Mouse (Mus musculus): ENCODE results near the gene She. TPM values are rescaled to one million over a fixed set of nuclear protein-coding genes. Genes with fewer than 3 reads are reported as not detected.

She gene
- polyA plus RNA-seq, 1 experiment from 2014 or later = 4.2 TPM

DNA sequence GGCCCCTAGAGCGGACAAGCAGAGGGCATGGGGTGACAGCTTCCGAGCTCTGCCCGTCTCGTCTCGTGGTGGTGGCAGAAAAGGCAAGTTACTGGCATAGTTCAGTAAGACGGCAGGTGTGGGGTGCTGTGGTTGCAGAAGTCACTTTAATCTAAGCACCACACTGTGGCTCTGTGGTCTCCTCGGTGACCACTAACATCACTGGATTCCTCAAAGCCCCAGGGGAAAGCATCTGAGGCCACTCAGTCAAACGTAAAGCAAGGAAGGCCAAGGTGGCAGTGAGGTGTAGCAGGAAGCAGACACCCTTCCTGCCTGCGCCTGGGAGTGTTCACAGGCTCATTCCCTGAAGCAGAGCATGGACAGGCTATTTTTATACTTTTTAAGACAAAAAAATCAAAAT lies 38.4 kb downstream of the She start:
- DNase-seq (ENCODE audit: low spot score) = no peak
- 72% methylated on average over 9 of the region's 9 CpGs for WGBS

DNA sequence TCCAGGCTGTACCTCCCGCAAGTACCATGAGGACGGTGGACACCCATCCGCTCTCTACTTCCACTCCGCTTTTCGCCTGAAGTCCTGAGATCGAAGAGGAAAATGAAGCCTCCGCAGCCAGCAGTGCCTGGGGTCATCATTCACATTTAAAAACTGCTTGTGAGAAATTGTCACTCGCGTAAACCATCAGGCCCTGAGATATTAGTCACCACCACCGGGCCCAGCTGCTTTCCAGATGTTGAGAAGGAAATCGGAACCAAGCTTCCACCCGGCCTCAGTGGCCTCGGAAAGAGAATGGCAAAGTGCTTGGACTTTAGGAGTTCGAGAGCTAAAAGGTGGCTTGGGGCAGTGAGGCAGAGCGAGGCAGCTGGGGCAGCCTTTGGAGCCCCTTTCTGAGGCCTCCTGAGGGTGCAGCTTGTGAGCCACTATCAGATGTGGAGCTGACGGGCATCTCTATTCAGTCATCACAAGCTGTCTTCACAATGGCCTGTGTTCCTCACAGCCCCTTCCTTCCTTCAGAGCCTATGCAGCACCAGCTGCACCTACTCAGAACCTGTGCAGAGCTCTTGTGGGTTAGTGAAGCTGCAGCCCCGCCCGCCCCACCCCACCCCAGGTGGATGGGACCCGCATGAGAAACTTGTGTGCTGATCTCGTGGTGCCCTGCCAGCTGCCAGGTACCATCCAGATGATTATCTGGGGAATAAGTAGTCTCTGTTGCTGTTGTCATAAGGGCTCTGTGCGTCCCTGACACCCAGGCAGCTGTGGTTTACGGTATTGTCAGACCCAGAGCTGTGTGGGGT lies 39.5 kb downstream of the She start:
- Histone ChIP-seq H3K36me3 (ENCODE audit: control insufficient read depth, insufficient read depth, low read length) (no peaks in the 10 kb centered on the region), H3K4me2 (ENCODE audit: low read length) (peak overlapping the region; percentile 33), H3K9ac (ENCODE audit: low read length) (no peak overlapping the region), H3K27ac (ENCODE audit: low read depth) (peak overlapping the region; percentile 84), H3K4me3 (ENCODE audit: low read depth, low read length) (no peak overlapping the region), H3K9me3 (ENCODE audit: control insufficient read depth, low read length) (no peaks in the 10 kb centered on the region), H3K27me3 (replicated peaks; ENCODE audit: control insufficient read depth, insufficient read depth, low read length) (no peaks in the 10 kb centered on the region), H3K4me1 (replicated peaks; ENCODE audit: control insufficient read depth, insufficient read depth, low read length) (peaks cover 35% of the 10 kb centered on the region)
- 44% methylated on average over 22 of the region's 22 CpGs for WGBS
- ATAC-seq (replicated peaks; ENCODE audit: low FRiP score, low TSS enrichment, low read depth) (no peak), DNase-seq (ENCODE audit: low spot score) (no peak)

More for the DNA sequence above, 38.4 kb downstream of the She start:
- H3K9me3 ChIP-seq (ENCODE audit: control insufficient read depth, low read length) = no peaks in the 10 kb centered on the region
- no peaks in the 10 kb centered on the region for H3K36me3 ChIP-seq (ENCODE audit: control insufficient read depth, insufficient read depth, low read length)
- no peaks in the 10 kb centered on the region for H3K27me3 ChIP-seq (replicated peaks; ENCODE audit: control insufficient read depth, insufficient read depth, low read length)
- no peak overlapping the region for H3K4me3 ChIP-seq (ENCODE audit: low read depth, low read length)
- ATAC-seq (replicated peaks; ENCODE audit: low FRiP score, low TSS enrichment, low read depth) = no peak
- H3K4me2 ChIP-seq (ENCODE audit: low read length) = no peak overlapping the region
- H3K9ac ChIP-seq (ENCODE audit: low read length) = no peak overlapping the region
- H3K27ac ChIP-seq (ENCODE audit: low read depth) = peak overlapping the region; percentile 84; the same call in 1 of the 2 replicates
- peaks cover 41% of the 10 kb centered on the region for H3K4me1 ChIP-seq (replicated peaks; ENCODE audit: control insufficient read depth, insufficient read depth, low read length)

DNA sequence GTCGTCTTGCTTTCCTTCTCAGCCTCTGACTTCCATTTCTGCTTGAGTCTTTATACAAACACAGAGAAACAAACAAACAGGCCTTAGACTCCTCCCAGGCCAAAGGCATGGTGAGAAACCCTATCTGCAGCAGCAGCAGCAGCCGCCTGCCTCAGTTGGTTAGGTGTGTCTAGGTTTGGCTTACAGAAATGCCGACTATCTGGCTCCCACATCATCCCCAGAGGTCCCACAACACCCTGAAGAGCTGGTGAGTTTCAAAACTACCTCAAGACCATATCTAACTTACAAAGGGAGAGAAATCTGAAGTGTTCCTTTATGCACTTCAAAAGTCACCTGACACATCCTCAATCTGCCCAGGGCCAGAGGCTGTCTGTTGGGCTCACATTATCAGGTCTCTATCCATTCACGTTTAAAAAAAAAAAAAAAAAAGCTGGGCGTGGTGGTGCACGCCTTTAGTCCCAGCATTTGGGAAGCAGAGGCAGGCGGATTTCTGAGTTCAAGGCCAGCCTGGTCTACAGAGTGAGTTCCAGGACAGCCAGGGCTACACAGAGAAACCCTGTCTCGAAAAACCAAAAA lies 40.3 kb downstream of the She start:
- H3K27ac ChIP-seq (ENCODE audit: low read depth) = peak overlapping the region; percentile 84
- no peaks in the 10 kb centered on the region for H3K36me3 ChIP-seq (ENCODE audit: control insufficient read depth, insufficient read depth, low read length)
- no peaks in the 10 kb centered on the region for H3K27me3 ChIP-seq (replicated peaks; ENCODE audit: control insufficient read depth, insufficient read depth, low read length)
- H3K9me3 ChIP-seq (ENCODE audit: control insufficient read depth, low read length) = no peaks in the 10 kb centered on the region
- no peak for ATAC-seq (replicated peaks; ENCODE audit: low FRiP score, low TSS enrichment, low read depth)
- 69% methylated on average over 8 of the region's 8 CpGs for WGBS
- H3K4me2 ChIP-seq (ENCODE audit: low read length) = no peak overlapping the region
- no peak overlapping the region for H3K9ac ChIP-seq (ENCODE audit: low read length)
- DNase-seq (ENCODE audit: low spot score) = no peak
- H3K4me3 ChIP-seq (ENCODE audit: low read depth, low read length) = no peak overlapping the region
- peaks cover 32% of the 10 kb centered on the region for H3K4me1 ChIP-seq (replicated peaks; ENCODE audit: control insufficient read depth, insufficient read depth, low read length)

DNA sequence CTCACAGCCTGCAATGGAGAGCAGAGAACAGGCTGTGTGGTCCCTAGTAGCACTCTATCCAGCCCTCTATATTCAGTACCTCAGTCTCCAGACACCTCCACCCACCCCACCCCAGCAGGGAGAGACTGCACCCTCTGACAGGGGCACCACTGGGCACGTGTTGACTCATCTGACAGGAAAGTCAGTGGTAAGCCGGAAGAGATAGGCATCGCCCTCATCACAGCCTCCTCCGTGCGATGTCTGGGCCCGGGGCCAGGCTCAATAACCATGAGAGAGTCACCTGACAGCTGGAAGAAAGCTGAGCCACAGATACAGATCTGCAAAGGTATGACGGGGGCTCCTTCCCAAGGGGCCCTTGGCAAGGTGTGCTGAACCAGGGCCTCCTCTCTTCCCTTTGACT lies 41.0 kb downstream of the She start:
- no peaks in the 10 kb centered on the region for H3K27me3 ChIP-seq (replicated peaks; ENCODE audit: control insufficient read depth, insufficient read depth, low read length)
- peak overlapping the region; percentile 41; the same call in 1 of the 2 replicates for H3K27ac ChIP-seq (ENCODE audit: low read depth)
- H3K4me3 ChIP-seq (ENCODE audit: low read depth, low read length) = no peak overlapping the region
- DNase-seq (ENCODE audit: low spot score) = no peak
- no peak overlapping the region for H3K9ac ChIP-seq (ENCODE audit: low read length)
- ATAC-seq (replicated peaks; ENCODE audit: low FRiP score, low TSS enrichment, low read depth) = peak; percentile 52; the same call in 1 of the 2 replicates
- H3K36me3 ChIP-seq (ENCODE audit: control insufficient read depth, insufficient read depth, low read length) = no peaks in the 10 kb centered on the region
- 58% methylated on average over 7 of the region's 7 CpGs for WGBS
- H3K9me3 ChIP-seq (ENCODE audit: control insufficient read depth, low read length) = no peaks in the 10 kb centered on the region
- H3K4me2 ChIP-seq (ENCODE audit: low read length) = no peak overlapping the region
- peaks cover 32% of the 10 kb centered on the region for H3K4me1 ChIP-seq (replicated peaks; ENCODE audit: control insufficient read depth, insufficient read depth, low read length)

DNA sequence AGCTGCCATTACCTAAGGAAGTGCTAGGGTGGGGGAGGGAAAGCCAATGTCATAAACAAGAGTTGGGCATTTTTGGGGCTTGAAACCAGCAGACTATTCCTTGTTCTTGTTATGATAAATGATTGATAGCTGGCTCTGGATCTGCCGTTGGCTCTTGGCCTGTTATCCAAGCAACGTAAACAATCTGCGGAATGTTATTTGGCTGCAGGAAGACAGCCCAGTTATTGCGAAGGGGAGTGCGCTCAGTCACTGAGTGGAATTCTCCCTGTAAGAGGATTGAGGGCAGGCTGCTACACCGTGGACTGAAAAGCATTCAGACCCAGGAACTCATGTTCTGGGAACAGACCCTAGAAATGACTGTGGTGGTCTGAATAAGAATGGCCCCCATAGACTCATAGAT lies 41.5 kb downstream of the She start:
- no peak overlapping the region for H3K4me2 ChIP-seq (ENCODE audit: low read length)
- no peaks in the 10 kb centered on the region for H3K36me3 ChIP-seq (ENCODE audit: control insufficient read depth, insufficient read depth, low read length)
- no peaks in the 10 kb centered on the region for H3K27me3 ChIP-seq (replicated peaks; ENCODE audit: control insufficient read depth, insufficient read depth, low read length)
- DNase-seq (ENCODE audit: low spot score) (peak; percentile 69), ATAC-seq (replicated peaks; ENCODE audit: low FRiP score, low TSS enrichment, low read depth) (peak; percentile 33; the same call in 1 of the 2 replicates)
- peaks cover 32% of the 10 kb centered on the region for H3K4me1 ChIP-seq (replicated peaks; ENCODE audit: control insufficient read depth, insufficient read depth, low read length)
- 19% methylated on average over 6 of the region's 6 CpGs for WGBS
- no peak overlapping the region for H3K9ac ChIP-seq (ENCODE audit: low read length)
- H3K27ac ChIP-seq (ENCODE audit: low read depth) = peak overlapping the region; percentile 41; the same call in 1 of the 2 replicates
- H3K4me3 ChIP-seq (ENCODE audit: low read depth, low read length) = no peak overlapping the region
- H3K9me3 ChIP-seq (ENCODE audit: control insufficient read depth, low read length) = no peaks in the 10 kb centered on the region

DNA sequence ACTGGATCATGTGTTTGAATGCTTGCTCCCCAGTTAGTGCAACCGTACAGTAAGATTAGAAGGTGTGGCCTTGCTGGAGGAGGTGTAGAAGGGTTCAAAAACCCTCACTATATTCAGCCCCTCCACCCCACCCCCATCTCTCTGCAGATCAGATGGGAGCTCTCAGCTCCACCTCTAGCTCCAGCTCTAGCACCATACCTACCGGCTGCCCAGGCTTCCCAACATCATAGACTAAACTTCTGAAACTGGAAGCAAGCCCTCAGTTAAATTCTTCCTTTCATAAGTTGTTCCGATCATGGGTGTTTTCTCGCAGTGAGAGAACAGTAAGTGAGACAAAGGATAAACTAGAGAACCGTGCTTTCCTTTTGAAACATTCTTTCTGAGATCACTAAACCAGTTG lies 42.9 kb downstream of the She start:
- Histone ChIP-seq H3K27me3 (replicated peaks; ENCODE audit: control insufficient read depth, insufficient read depth, low read length) (no peaks in the 10 kb centered on the region), H3K4me1 (replicated peaks; ENCODE audit: control insufficient read depth, insufficient read depth, low read length) (peaks cover 24% of the 10 kb centered on the region), H3K4me2 (ENCODE audit: low read length) (no peak overlapping the region), H3K36me3 (ENCODE audit: control insufficient read depth, insufficient read depth, low read length) (no peaks in the 10 kb centered on the region), H3K9ac (ENCODE audit: low read length) (no peak overlapping the region), H3K4me3 (ENCODE audit: low read depth, low read length) (no peak overlapping the region), H3K9me3 (ENCODE audit: control insufficient read depth, low read length) (no peaks in the 10 kb centered on the region), H3K27ac (ENCODE audit: low read depth) (peak overlapping the region; percentile 48; the same call in 1 of the 2 replicates)
- no peak for ATAC-seq (replicated peaks; ENCODE audit: low FRiP score, low TSS enrichment, low read depth)
- no peak for DNase-seq (ENCODE audit: low spot score)
- WGBS = 84% methylated on average over 5 of the region's 5 CpGs

DNA sequence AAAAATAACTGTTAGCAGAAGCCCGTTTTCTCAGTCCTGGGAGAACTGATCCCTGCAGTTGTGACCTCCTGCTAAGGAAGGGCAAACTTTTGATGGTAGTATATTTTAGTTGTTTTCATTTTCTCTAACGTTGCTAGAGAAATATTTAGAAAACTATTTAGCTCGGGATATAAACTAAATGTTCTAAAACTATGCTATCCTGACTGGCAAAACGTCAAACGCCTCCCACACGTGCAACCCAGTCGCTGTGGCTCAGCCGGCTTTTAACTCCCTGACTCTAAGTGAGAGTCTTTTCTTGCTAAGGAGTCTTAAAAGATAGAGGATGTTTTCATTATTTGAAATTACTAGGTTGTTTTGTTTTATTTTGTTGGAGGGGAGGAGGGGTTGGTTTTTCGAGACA lies 43.9 kb downstream of the She start:
- H3K4me1 ChIP-seq (replicated peaks; ENCODE audit: control insufficient read depth, insufficient read depth, low read length) = peaks cover 18% of the 10 kb centered on the region
- H3K4me2 ChIP-seq (ENCODE audit: low read length) = no peak overlapping the region
- no peak overlapping the region for H3K9ac ChIP-seq (ENCODE audit: low read length)
- 59% methylated on average over 9 of the region's 9 CpGs for WGBS
- H3K36me3 ChIP-seq (ENCODE audit: control insufficient read depth, insufficient read depth, low read length) = no peaks in the 10 kb centered on the region
- H3K27me3 ChIP-seq (replicated peaks; ENCODE audit: control insufficient read depth, insufficient read depth, low read length) = no peaks in the 10 kb centered on the region
- no peak overlapping the region for H3K4me3 ChIP-seq (ENCODE audit: low read depth, low read length)
- DNase-seq (ENCODE audit: low spot score) (no peak), ATAC-seq (replicated peaks; ENCODE audit: low FRiP score, low TSS enrichment, low read depth) (no peak)
- no peaks in the 10 kb centered on the region for H3K9me3 ChIP-seq (ENCODE audit: control insufficient read depth, low read length)
- H3K27ac ChIP-seq (ENCODE audit: low read depth) = 0 out of 2 replicates have a peak overlapping the region, but pooled peaks have one; percentile 48

DNA sequence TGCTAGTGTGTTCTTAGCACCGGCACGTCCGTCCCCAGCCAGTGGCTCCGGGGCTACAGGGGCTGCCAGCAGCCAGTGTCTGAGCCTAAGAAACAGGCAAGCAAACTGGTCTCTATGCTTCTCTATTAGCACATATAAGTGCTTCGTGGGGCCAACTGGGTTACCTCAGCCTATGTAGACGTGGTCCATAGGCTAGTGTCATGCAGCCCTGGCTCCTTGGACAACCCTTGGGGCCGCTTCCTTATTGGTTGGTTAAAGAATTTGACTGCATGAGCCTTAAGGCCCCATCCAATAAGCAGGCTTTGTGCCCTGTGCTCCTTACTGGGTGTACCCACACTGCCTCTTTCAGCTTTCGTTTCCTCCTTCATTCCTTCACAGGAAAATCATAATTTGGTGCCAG lies 44.6 kb downstream of the She start:
- H3K4me2 ChIP-seq (ENCODE audit: low read length) = no peak overlapping the region
- no peak for DNase-seq (ENCODE audit: low spot score)
- no peak overlapping the region for H3K27ac ChIP-seq (ENCODE audit: low read depth)
- H3K9me3 ChIP-seq (ENCODE audit: control insufficient read depth, low read length) = no peaks in the 10 kb centered on the region
- no peak overlapping the region for H3K9ac ChIP-seq (ENCODE audit: low read length)
- no peak overlapping the region for H3K4me3 ChIP-seq (ENCODE audit: low read depth, low read length)
- no peaks in the 10 kb centered on the region for H3K27me3 ChIP-seq (replicated peaks; ENCODE audit: control insufficient read depth, insufficient read depth, low read length)
- 93% methylated on average over 8 of the region's 8 CpGs for WGBS
- no peak for ATAC-seq (replicated peaks; ENCODE audit: low FRiP score, low TSS enrichment, low read depth)
- H3K4me1 ChIP-seq (replicated peaks; ENCODE audit: control insufficient read depth, insufficient read depth, low read length) = peaks cover 11% of the 10 kb centered on the region
- no peaks in the 10 kb centered on the region for H3K36me3 ChIP-seq (ENCODE audit: control insufficient read depth, insufficient read depth, low read length)

Data from intestine, embryonic 14.5 days (tissue).